Mouse (Mus musculus): ENCODE measurements around the gene Fam196b. TPM values are rescaled to one million over a fixed set of nuclear protein-coding genes. Genes with fewer than 3 reads are reported as not detected.

The Fam196b gene
- total RNA-seq, 2 experiments from 2014 or later = 0.10 to 0.17 TPM

GRCm38 (mm10) chr11:34332344-34333031 is 17.9 kb downstream of the Fam196b start:
- DNase-seq (ENCODE audit: low spot score in 2 of 2) = no peak

GRCm38 (mm10) chr11:34337907-34338306 is 23.3 kb downstream of the Fam196b start:
- DNase-seq (ENCODE audit: low spot score in 2 of 2) = no peak

GRCm38 (mm10) chr11:34339693-34340092 is 25.1 kb downstream of the Fam196b start:
- DNase-seq (ENCODE audit: low spot score in 2 of 2) = no peak

DNA sequence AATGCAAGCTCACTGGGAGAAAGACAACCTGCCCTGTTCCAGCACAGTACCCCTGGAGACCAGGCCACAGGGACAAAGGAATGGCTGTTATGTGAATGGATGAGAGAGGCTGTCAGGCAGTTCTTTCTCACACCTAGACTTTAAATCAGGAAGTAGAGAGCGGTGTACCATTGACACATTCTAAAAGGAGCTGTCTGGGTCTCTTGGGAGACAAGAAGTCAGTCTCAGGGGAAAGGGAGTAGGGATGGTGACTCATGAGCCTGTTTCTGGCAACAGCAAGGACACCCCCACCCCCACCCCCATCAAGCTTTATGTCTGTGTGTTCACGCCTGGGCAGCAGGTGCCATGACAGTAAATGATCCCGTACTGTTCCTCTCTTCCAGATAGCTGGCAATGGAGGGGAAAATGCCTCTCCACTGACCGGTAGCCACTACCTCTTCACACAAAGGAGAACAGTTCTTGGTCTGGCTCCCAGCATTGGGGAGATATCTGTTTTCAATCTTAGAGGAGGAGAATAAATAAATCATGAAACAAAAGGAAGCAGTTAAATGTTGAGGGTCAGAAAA is 29.2 kb downstream of the Fam196b start:
- no peak for DNase-seq (ENCODE audit: low spot score in 2 of 2)

- DNase-seq (ENCODE audit: low spot score in 2 of 2) = no peak
Measured at GRCm38 (mm10) chr11:34344310-34344709, 29.7 kb downstream of the Fam196b start.

- DNase-seq (ENCODE audit: low spot score in 2 of 2) = peak; percentile 44 to 57
Measured at GRCm38 (mm10) chr11:34348287-34348918, 33.8 kb downstream of the Fam196b start.

GRCm38 (mm10) chr11:34349453-34350056 is 34.9 kb downstream of the Fam196b start:
- no peak for DNase-seq (ENCODE audit: low spot score in 2 of 2)

DNA sequence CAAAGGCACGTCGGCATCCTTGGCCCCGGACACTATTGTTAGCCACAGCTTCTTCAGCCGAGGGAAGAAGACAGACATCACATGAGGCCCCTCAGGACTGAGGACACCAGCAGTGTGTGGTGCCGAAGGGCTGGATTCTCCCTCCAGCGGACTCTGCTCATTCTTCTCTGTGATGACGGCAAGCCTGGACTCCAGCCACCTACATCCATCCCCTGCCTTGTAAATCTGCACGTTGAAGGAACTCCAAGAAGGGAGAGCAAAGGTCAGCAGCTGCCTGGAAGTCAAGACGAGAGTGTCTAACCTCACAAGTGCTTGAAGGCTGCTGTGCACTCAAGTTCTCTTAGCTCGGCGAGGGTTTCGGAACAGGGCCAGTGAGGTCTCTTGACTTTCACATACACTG is 40.8 kb downstream of the Fam196b start:
- DNase-seq (ENCODE audit: low spot score in 2 of 2) = peak in 1 of 2 experiments; percentile 11

- no peak for DNase-seq (ENCODE audit: low spot score in 2 of 2)
Measured at GRCm38 (mm10) chr11:34356109-34356508, 41.5 kb downstream of the Fam196b start.

GRCm38 (mm10) chr11:34372224-34372623 is 57.6 kb downstream of the Fam196b start:
- DNase-seq (ENCODE audit: low spot score in 2 of 2) = no peak

GRCm38 (mm10) chr11:34375557-34375956 is 60.9 kb downstream of the Fam196b start:
- DNase-seq (ENCODE audit: low spot score in 2 of 2) = no peak

GRCm38 (mm10) chr11:34377649-34378048 is 63.0 kb downstream of the Fam196b start:
- DNase-seq (ENCODE audit: low spot score in 2 of 2) = no peak

- no peak for DNase-seq (ENCODE audit: low spot score in 2 of 2)
Measured at GRCm38 (mm10) chr11:34383501-34383900, 68.9 kb downstream of the Fam196b start.

- no peak for DNase-seq (ENCODE audit: low spot score in 2 of 2)
Measured at GRCm38 (mm10) chr11:34384178-34384577, 69.6 kb downstream of the Fam196b start.

DNA sequence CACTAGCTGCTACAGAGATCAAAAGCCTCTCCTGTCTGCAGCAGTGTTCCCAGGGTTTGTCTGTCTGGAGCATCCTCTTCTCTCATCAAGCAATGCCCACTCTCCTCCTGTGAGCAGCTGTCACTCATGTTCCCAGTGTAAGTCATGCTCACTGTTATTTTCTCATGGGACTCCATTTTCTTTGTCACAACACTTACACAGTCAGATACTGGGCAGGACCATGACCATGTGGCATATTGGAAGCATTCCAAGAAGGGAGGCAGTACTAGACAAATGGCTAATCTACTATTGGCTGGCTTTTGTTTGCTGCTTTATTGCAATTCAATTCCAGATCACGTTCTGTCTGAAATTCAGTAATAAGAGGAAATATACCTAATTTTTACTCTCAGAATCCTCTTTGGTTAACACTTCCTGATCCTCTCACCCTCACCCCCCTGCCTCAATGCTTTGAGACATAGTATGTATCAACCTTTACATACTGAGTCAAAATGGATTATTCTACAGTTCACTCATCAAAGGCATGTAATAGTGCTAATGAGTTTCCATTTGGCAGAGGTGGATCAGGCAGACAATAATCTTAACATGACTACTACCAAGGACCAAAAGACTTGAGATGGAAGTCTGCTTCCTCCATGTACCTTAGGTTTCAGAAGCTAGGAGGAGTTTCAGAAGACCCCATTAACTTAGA is 70.5 kb downstream of the Fam196b start:
- DNase-seq (ENCODE audit: low spot score in 2 of 2) = no peak

GRCm38 (mm10) chr11:34389261-34390116 is 74.9 kb downstream of the Fam196b start:
- no peak for DNase-seq (ENCODE audit: low spot score in 2 of 2)

- DNase-seq (ENCODE audit: low spot score in 2 of 2) = no peak
Measured at GRCm38 (mm10) chr11:34392105-34392504, 77.5 kb downstream of the Fam196b start.

GRCm38 (mm10) chr11:34395802-34396201 is 81.2 kb downstream of the Fam196b start:
- DNase-seq (ENCODE audit: low spot score in 2 of 2) = no peak

DNA sequence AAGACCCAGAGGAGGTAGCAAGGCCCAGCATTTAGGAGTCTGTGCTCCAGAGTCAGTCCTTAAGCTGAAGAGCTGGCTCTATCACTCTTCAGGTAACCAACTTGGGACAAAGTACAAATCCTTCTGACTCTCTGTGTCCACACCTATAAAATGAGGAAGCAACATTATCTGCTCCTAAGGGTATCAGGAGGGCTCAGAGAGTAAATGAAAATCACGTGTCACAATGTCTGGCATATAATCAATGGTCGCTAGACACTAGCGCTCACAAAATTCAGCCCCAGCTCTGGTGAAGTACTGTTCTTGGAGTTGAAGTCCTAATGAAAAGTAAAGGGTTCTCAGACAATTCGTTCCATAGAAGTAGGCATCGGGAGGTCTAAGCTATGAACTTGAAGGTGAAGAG is 83.0 kb downstream of the Fam196b start:
- no peak for DNase-seq (ENCODE audit: low spot score in 2 of 2)

DNA sequence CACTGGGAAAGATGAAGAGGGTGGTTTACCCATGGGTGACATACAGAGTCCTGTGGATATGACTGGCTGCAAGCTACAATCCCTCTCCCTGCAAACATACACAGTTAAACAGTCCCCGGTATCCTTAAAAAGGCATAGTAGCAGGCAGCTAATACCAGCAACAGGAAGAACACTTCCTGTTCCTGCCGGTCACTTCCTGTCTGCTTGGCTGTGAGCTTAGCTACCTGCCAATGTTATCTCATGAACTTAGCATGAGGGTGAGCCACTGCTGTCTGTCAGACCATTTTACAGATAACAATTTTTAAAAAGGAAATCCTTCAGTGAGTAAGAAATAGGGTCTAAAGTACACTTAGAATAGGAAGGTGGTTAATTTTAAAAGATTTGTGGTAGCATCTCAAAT is 83.9 kb downstream of the Fam196b start:
- DNase-seq (ENCODE audit: low spot score in 2 of 2) = no peak

- DNase-seq (ENCODE audit: low spot score in 2 of 2) = no peak
Measured at GRCm38 (mm10) chr11:34401343-34401742, 86.7 kb downstream of the Fam196b start.

Measured in gastrocnemius, postnatal 4 days (tissue).